Mouse (Mus musculus): ENCODE measurements around the gene Zfp462.

GRCm38 (mm10) chr4:55102382-55102781, 157.5 kb downstream of the Zfp462 start:
- no peak for TF ChIP-seq CTCF (IDR thresholded peaks at IDR 0.05; ENCODE audit: insufficient read depth, low read length)
- TF ChIP-seq POLR2A (IDR thresholded peaks at IDR 0.05; ENCODE audit: borderline replicate concordance, extremely low read depth, low read depth, low read length): no peak

All from lung, adult 2 months (tissue).